Mouse (Mus musculus) bone marrow macrophage, adult 2 months (primary cell): ENCODE data around the gene Ephx1. TPM values are rescaled to one million over a fixed set of nuclear protein-coding genes. Genes with fewer than 3 reads are reported as not detected.

Source experiments
- H3K27ac ChIP-seq: 2 replicates; pipeline ENCODE4 v1.5.1; 2012; ENCODE audit warnings: low read depth, low read length; ENCODE audit not compliant: insufficient read depth
- H3K4me1 ChIP-seq: 2 replicates; pipeline ENCODE4 v1.6.1; 2012; ENCODE audit warnings: low read length; ENCODE audit not compliant: control insufficient read depth, insufficient read depth
- H3K4me3 ChIP-seq: 2 replicates; pipeline ENCODE4 v1.5.1; 2012; ENCODE audit warnings: mild to moderate bottlenecking, low read length, moderate library complexity; ENCODE audit not compliant: insufficient read depth
- CTCF ChIP-seq: IDR thresholded peaks from 2 replicates; pipeline ENCODE4 v1.5.1; 2012; ENCODE audit warnings: low read depth, mild to moderate bottlenecking, low read length, moderate library complexity
- POLR2A ChIP-seq: IDR thresholded peaks from 2 replicates; pipeline ENCODE4 v1.6.1; 2012; ENCODE audit warnings: mild to moderate bottlenecking, low read depth, low read length, borderline replicate concordance
- polyA plus RNA-seq: library from polyadenylated mRNA; stranded (reverse); fragments of >200 nt; gene quantifications from 2 replicates; pipeline ENCODE4 v1.2.4, GENCODE M21; 2012; ENCODE audit not compliant: missing spikeins, insufficient read depth, insufficient read length

The Ephx1 gene
- polyA plus RNA-seq, 1 experiment: 40.7 TPM

DNA sequence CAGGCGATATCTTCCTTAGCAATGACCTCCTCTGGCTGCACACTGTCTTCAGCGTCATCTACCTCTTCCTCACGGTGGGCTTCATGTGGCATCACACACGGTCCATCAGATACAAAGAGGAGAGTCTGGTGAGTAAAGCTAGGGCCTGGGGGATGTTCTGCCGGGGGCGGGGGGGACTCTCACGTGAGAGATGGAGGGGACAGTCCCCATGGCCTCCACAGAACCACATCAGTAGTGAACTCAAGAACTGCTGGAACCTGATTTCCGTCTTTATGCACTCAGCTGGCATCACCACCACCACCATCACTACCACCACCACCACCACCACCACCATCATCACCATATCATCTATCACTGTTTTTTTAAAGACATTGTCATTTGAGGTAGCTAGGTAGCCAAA, 64.3 kb downstream of the Ephx1 start:
- H3K4me3 ChIP-seq: no peak overlapping the region
- peak overlapping the region; percentile 20; the same call in 1 of the 2 replicates for H3K27ac ChIP-seq
- H3K4me1 ChIP-seq: peaks cover 10% of the 10 kb centered on the region
- TF ChIP-seq POLR2A: no peak
- no peak for TF ChIP-seq CTCF

DNA sequence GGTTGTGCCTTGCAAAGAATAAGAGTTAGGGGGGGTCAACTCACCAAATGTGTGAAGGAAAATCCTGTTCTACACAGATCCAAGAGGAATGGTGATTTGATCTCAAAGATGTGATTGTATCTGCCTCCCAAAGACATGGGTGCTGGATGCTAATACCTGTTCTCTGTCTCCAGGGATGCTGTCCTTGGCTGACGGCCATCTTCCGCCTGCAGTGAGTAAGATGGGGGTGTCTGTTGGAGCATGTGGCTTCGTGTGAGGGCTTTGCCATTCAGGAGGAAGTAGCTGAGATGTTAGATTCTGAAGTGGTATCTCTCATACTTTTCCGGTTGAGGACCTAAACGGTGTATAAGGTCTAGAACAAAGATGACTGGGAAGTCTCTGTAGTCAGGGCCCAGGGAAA, 67.9 kb downstream of the Ephx1 start:
- no peak overlapping the region for H3K4me3 ChIP-seq
- H3K27ac ChIP-seq: no peak overlapping the region
- peaks cover 10% of the 10 kb centered on the region for H3K4me1 ChIP-seq
- TF ChIP-seq POLR2A: no peak
- TF ChIP-seq CTCF: no peak

DNA sequence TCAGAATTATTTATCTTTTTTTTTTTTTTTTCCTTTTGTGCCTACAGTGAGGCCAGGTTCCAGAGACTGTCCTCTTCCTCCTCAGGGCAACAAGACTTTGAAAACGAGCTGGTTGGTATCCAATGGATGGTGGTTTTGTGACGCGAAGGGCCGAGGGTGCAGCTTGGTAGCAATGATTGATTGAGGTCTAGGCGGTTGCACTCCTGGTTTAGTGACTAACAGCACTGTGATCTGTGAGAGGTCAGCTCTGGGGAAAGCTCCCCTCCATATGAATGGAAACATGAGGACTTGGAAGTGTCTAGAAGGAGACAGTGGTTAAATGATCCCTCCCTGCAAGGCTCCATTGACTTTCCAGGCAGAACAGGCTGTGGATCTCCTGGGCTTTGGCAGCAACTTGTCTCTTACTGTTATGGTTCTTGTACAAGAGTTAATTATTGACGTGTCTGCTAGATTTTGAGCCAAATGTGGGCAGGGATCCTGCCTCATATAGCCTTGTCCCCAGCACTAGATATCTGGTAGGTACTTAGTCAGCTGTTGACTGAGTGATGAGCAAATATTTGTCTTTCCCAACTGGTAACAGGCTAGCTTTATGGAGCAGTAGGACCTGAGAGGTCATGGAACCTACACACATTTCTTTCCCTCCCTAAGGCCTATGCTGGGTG, 68.5 kb downstream of the Ephx1 start:
- Histone ChIP-seq H3K4me3 (no peak overlapping the region), H3K4me1 (peaks cover 5% of the 10 kb centered on the region; the same call in 1 of the 2 replicates), H3K27ac (no peak overlapping the region)
- TF ChIP-seq CTCF: no peak

- no peak overlapping the region for H3K4me3 ChIP-seq
- H3K4me1 ChIP-seq: peaks cover 40% of the 10 kb centered on the region
- no peak overlapping the region for H3K27ac ChIP-seq
- TF ChIP-seq POLR2A (no peak), CTCF (no peak)
Measured at GRCm38 (mm10) chr1:180946448-180946847, 74.3 kb downstream of the Ephx1 start.

DNA sequence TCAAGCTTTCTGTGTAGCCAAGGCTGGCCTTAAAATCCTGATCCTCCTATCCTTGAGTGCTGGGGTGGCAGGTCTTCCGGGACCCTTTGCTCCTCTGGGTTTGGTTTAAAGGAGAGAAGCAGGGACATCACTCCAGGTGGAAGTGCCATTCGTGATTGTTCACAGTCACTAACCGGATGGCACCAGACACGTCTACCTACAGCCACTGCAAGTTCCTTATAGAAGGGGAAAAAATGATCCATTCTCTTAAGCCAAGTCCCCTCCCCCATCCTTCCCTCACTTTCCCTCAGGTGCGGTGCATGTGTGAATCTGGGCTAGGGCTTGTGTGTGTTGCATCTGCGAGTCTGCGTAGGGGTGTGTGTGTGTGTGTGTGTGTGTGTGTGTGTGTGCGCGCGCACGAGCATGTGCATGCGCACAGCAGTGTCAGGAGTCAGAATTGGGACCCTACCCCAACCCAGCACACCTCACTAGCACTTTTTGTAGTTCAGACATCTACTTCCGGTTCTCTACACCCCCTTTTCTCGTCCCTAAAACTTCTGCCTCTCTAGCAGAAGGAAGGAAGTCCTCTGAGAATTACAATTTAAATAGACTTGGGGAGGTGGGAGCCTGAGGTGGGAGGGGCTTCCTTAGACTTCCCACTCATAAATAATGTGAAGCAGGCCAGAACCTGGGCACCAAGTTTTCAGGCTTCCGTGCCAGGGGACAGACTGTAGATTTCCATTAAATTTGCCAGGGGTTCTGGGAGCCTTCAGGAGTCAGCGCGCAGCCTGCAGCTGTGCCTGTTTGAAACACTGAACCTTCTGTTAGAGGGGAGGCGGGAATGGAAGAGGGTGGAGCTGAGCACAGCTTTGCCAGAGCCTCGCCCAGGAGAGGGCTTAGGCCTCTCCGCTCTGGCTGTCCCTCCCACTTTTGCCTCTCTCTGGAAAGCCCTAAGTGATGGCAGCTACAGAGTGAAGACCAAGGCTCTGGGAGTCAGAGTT, 75.4 kb downstream of the Ephx1 start:
- Histone ChIP-seq H3K4me1 (peaks cover 42% of the 10 kb centered on the region), H3K4me3 (0 out of 2 replicates have a peak overlapping the region, but pooled peaks have one; percentile 10), H3K27ac (peak overlapping the region; percentile 46)
- TF ChIP-seq POLR2A: no peak
- no peak for TF ChIP-seq CTCF

- Histone ChIP-seq H3K27ac (peak overlapping the region; percentile 46), H3K4me1 (peaks cover 42% of the 10 kb centered on the region), H3K4me3 (0 out of 2 replicates have a peak overlapping the region, but pooled peaks have one; percentile 10)
- TF ChIP-seq CTCF (no peak), POLR2A (no peak)
Measured at GRCm38 (mm10) chr1:180944553-180944952, 76.2 kb downstream of the Ephx1 start.

GRCm38 (mm10) chr1:180943896-180944295, 76.8 kb downstream of the Ephx1 start:
- peaks cover 42% of the 10 kb centered on the region for H3K4me1 ChIP-seq
- no peak overlapping the region for H3K4me3 ChIP-seq
- TF ChIP-seq CTCF (no peak), POLR2A (no peak)
- H3K27ac ChIP-seq: peak overlapping the region; percentile 22

GRCm38 (mm10) chr1:180943032-180943644, 77.6 kb downstream of the Ephx1 start:
- TF ChIP-seq CTCF (no peak), POLR2A (no peak)
- Histone ChIP-seq H3K4me3 (peak overlapping the region; percentile 71), H3K4me1 (peaks cover 42% of the 10 kb centered on the region), H3K27ac (no peak overlapping the region)

DNA sequence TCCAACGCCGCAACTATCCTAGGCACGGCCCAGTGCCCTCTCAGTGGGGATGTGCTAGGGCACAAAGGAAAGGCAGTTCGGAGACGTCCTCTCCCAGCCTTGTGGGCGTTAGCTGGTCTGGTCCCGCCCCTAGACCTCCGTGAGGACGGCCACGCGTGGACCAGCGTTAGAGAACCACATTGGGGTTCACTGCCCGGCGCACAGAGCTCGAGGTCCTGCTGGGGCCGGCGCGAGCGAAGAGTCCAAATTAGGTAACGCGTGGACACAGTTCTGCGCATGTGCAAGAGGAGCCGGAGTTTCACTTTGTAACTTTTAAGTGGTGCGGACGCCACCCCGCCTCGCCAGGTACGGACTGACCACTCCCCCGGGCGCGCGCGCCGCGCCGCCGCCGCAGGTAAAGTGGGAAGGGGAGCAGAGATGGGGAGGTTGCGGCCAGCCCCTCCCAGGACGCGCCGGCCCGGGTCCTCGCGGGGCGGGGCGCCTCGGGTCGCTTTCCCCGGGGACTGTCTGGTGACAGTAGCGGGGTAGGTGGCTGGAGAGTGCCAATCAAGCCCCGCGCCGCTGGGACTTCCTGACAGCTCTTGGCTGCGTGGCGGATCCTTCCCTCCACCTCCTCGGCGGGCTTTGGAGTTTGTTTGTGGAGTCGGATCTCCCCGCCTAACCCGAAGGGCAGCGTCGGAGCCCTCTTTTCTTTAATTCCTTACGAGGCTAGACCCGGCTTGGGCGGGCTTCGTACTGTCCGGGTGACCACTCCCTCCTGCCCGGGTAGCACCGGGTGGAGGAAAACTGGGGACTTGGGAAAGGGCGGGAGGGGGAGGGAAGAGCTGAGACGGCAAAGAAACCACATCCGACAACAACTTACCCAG, 78.3 kb downstream of the Ephx1 start, which contains the start of gene Tmem63a:
Gene Tmem63a, plus strand, starts transcription at position 179 of the 866 bp plus-strand sequence.
- no peak for TF ChIP-seq POLR2A
- TF ChIP-seq CTCF: no peak
- Histone ChIP-seq H3K4me3 (peak within 1 kb of the TSS; percentile 71), H3K4me1 (peaks cover 42% of the 10 kb centered on the region), H3K27ac (peak within 1 kb of the TSS; percentile 32)
